Mouse (Mus musculus): ENCODE results near the gene Wwox. TPM values are rescaled to one million over a fixed set of nuclear protein-coding genes. Genes with fewer than 3 reads are reported as not detected.

The Wwox gene
- polyA plus RNA-seq, 1 experiment from 2014 or later: 10.2 TPM

GRCm38 (mm10) chr8:115095548-115095947 is 656.1 kb downstream of the Wwox start:
- peaks cover 8% of the 10 kb centered on the region for H3K4me1 ChIP-seq
- no peaks in the 10 kb centered on the region for H3K9me3 ChIP-seq (replicated peaks)
- WGBS: 85% methylated on average over 4 of the region's 4 CpGs
- no peak overlapping the region for H3K4me3 ChIP-seq
- H3K4me2 ChIP-seq: no peak overlapping the region
- ATAC-seq: no peak
- H3K36me3 ChIP-seq (ENCODE audit: poor library complexity, severe bottlenecking): no peaks in the 10 kb centered on the region
- no peaks in the 10 kb centered on the region; the same call in 1 of the 2 replicates for H3K27me3 ChIP-seq
- H3K9ac ChIP-seq: no peak overlapping the region
- H3K27ac ChIP-seq: no peak overlapping the region

GRCm38 (mm10) chr8:115097988-115098562 is 658.6 kb downstream of the Wwox start:
- no peak for ATAC-seq
- 0 out of 2 replicates have a peak, but pooled peaks cover 6% of the 10 kb centered on the region for H3K27me3 ChIP-seq
- no peak overlapping the region for H3K27ac ChIP-seq
- H3K4me1 ChIP-seq: no peaks in the 10 kb centered on the region
- H3K4me2 ChIP-seq: no peak overlapping the region
- H3K4me3 ChIP-seq: no peak overlapping the region
- 90% methylated on average over 9 of the region's 9 CpGs for WGBS
- H3K9me3 ChIP-seq (replicated peaks): no peaks in the 10 kb centered on the region
- no peak overlapping the region for H3K9ac ChIP-seq
- H3K36me3 ChIP-seq (ENCODE audit: poor library complexity, severe bottlenecking): no peaks in the 10 kb centered on the region

- 80% methylated on average over 3 of the region's 3 CpGs for WGBS
- H3K9me3 ChIP-seq (replicated peaks): no peaks in the 10 kb centered on the region
- no peaks in the 10 kb centered on the region for H3K27me3 ChIP-seq
- H3K27ac ChIP-seq: no peak overlapping the region
- peaks cover 11% of the 10 kb centered on the region for H3K4me1 ChIP-seq
- no peak overlapping the region for H3K4me3 ChIP-seq
- H3K9ac ChIP-seq: no peak overlapping the region
- no peak for ATAC-seq
- H3K36me3 ChIP-seq (ENCODE audit: poor library complexity, severe bottlenecking): no peaks in the 10 kb centered on the region
- H3K4me2 ChIP-seq: no peak overlapping the region
These were observed 669.9 kb downstream of the Wwox start for GRCm38 (mm10) chr8:115109309-115109708.

- Histone ChIP-seq H3K4me2 (no peak overlapping the region), H3K9me3 (replicated peaks) (no peaks in the 10 kb centered on the region), H3K36me3 (ENCODE audit: poor library complexity, severe bottlenecking) (no peaks in the 10 kb centered on the region), H3K4me1 (peaks cover 16% of the 10 kb centered on the region), H3K4me3 (no peak overlapping the region), H3K27ac (no peak overlapping the region), H3K9ac (no peak overlapping the region), H3K27me3 (no peaks in the 10 kb centered on the region)
- WGBS: 88% methylated on average over 9 of the region's 9 CpGs
- ATAC-seq: no peak
These were observed 671.0 kb downstream of the Wwox start for GRCm38 (mm10) chr8:115110423-115110822.

GRCm38 (mm10) chr8:115112062-115112461 is 672.6 kb downstream of the Wwox start:
- H3K4me1 ChIP-seq: peaks cover 11% of the 10 kb centered on the region
- H3K27me3 ChIP-seq: no peaks in the 10 kb centered on the region
- no peaks in the 10 kb centered on the region for H3K36me3 ChIP-seq (ENCODE audit: poor library complexity, severe bottlenecking)
- no peak for ATAC-seq
- WGBS: 90% methylated on average over 2 of the region's 2 CpGs
- no peak overlapping the region for H3K9ac ChIP-seq
- no peak overlapping the region for H3K4me3 ChIP-seq
- no peak overlapping the region for H3K27ac ChIP-seq
- H3K4me2 ChIP-seq: no peak overlapping the region
- H3K9me3 ChIP-seq (replicated peaks): no peaks in the 10 kb centered on the region

GRCm38 (mm10) chr8:115114498-115114897 is 675.0 kb downstream of the Wwox start:
- H3K4me2 ChIP-seq: no peak overlapping the region
- H3K9me3 ChIP-seq (replicated peaks): no peaks in the 10 kb centered on the region
- no peak overlapping the region for H3K9ac ChIP-seq
- no peak for ATAC-seq
- no peaks in the 10 kb centered on the region for H3K27me3 ChIP-seq
- WGBS: 28% methylated on average over 6 of the region's 6 CpGs
- H3K4me3 ChIP-seq: no peak overlapping the region
- no peak overlapping the region for H3K27ac ChIP-seq
- peaks cover 8% of the 10 kb centered on the region for H3K4me1 ChIP-seq
- H3K36me3 ChIP-seq (ENCODE audit: poor library complexity, severe bottlenecking): no peaks in the 10 kb centered on the region

GRCm38 (mm10) chr8:115126081-115126480 is 686.6 kb downstream of the Wwox start:
- WGBS: 32% methylated on average over 7 of the region's 7 CpGs
- Histone ChIP-seq H3K4me1 (peaks cover 5% of the 10 kb centered on the region; the same call in 1 of the 2 replicates), H3K9me3 (replicated peaks) (no peaks in the 10 kb centered on the region), H3K9ac (no peak overlapping the region), H3K4me3 (no peak overlapping the region), H3K27me3 (0 out of 2 replicates have a peak, but pooled peaks cover 4% of the 10 kb centered on the region), H3K27ac (no peak overlapping the region), H3K4me2 (no peak overlapping the region), H3K36me3 (ENCODE audit: poor library complexity, severe bottlenecking) (no peaks in the 10 kb centered on the region)
- ATAC-seq: no peak

GRCm38 (mm10) chr8:115126674-115127073 is 687.2 kb downstream of the Wwox start:
- Histone ChIP-seq H3K27me3 (peaks cover 7% of the 10 kb centered on the region; the same call in 1 of the 2 replicates), H3K36me3 (ENCODE audit: poor library complexity, severe bottlenecking) (no peaks in the 10 kb centered on the region), H3K27ac (no peak overlapping the region), H3K4me1 (peaks cover 5% of the 10 kb centered on the region; the same call in 1 of the 2 replicates), H3K4me2 (no peak overlapping the region), H3K9ac (no peak overlapping the region), H3K9me3 (replicated peaks) (no peaks in the 10 kb centered on the region), H3K4me3 (no peak overlapping the region)
- WGBS: 94% methylated on average over 5 of the region's 5 CpGs
- no peak for ATAC-seq

GRCm38 (mm10) chr8:115129307-115129706 is 689.9 kb downstream of the Wwox start:
- ATAC-seq: no peak
- Histone ChIP-seq H3K36me3 (ENCODE audit: poor library complexity, severe bottlenecking) (no peaks in the 10 kb centered on the region), H3K27me3 (peaks cover 18% of the 10 kb centered on the region; the same call in 1 of the 2 replicates), H3K4me1 (peaks cover 16% of the 10 kb centered on the region), H3K9ac (no peak overlapping the region), H3K4me2 (no peak overlapping the region), H3K9me3 (replicated peaks) (no peaks in the 10 kb centered on the region), H3K4me3 (no peak overlapping the region), H3K27ac (no peak overlapping the region)
- 94% methylated on average over 4 of the region's 4 CpGs for WGBS

- peaks cover 11% of the 10 kb centered on the region for H3K4me1 ChIP-seq
- 0 out of 2 replicates have a peak, but pooled peaks have one; percentile 27 for ATAC-seq
- 56% methylated on average over 17 of the region's 17 CpGs for WGBS
- no peak overlapping the region for H3K27ac ChIP-seq
- H3K27me3 ChIP-seq: peaks cover 40% of the 10 kb centered on the region
- H3K4me3 ChIP-seq: no peak overlapping the region
- no peaks in the 10 kb centered on the region for H3K9me3 ChIP-seq (replicated peaks)
- no peaks in the 10 kb centered on the region for H3K36me3 ChIP-seq (ENCODE audit: poor library complexity, severe bottlenecking)
- H3K4me2 ChIP-seq: no peak overlapping the region
- H3K9ac ChIP-seq: no peak overlapping the region
These were observed 693.7 kb downstream of the Wwox start for GRCm38 (mm10) chr8:115133119-115133518.

GRCm38 (mm10) chr8:115133711-115134218 is 694.3 kb downstream of the Wwox start:
- ATAC-seq: no peak
- H3K27ac ChIP-seq: no peak overlapping the region
- H3K4me2 ChIP-seq: peak overlapping the region; percentile 20; the same call in 1 of the 2 replicates
- no peaks in the 10 kb centered on the region for H3K36me3 ChIP-seq (ENCODE audit: poor library complexity, severe bottlenecking)
- H3K9ac ChIP-seq: no peak overlapping the region
- no peak overlapping the region for H3K4me3 ChIP-seq
- WGBS: 22% methylated on average over 7 of the region's 7 CpGs
- H3K27me3 ChIP-seq: peaks cover 46% of the 10 kb centered on the region
- H3K4me1 ChIP-seq: peaks cover 11% of the 10 kb centered on the region
- no peaks in the 10 kb centered on the region for H3K9me3 ChIP-seq (replicated peaks)

GRCm38 (mm10) chr8:115136888-115137287 is 697.4 kb downstream of the Wwox start:
- Histone ChIP-seq H3K4me2 (no peak overlapping the region), H3K9ac (no peak overlapping the region), H3K27ac (no peak overlapping the region), H3K27me3 (peaks cover 50% of the 10 kb centered on the region), H3K9me3 (replicated peaks) (no peaks in the 10 kb centered on the region), H3K4me1 (peaks cover 24% of the 10 kb centered on the region), H3K4me3 (no peak overlapping the region), H3K36me3 (ENCODE audit: poor library complexity, severe bottlenecking) (no peaks in the 10 kb centered on the region)
- no peak for ATAC-seq
- WGBS: 89% methylated on average over 10 of the region's 10 CpGs

- Histone ChIP-seq H3K9me3 (replicated peaks) (no peaks in the 10 kb centered on the region), H3K4me2 (peak overlapping the region; percentile 38), H3K36me3 (ENCODE audit: poor library complexity, severe bottlenecking) (no peaks in the 10 kb centered on the region), H3K4me1 (peaks cover 20% of the 10 kb centered on the region), H3K9ac (no peak overlapping the region), H3K4me3 (no peak overlapping the region), H3K27ac (no peak overlapping the region), H3K27me3 (peaks cover 64% of the 10 kb centered on the region)
- WGBS: 19% methylated on average over 8 of the region's 8 CpGs
- ATAC-seq: peak; percentile 27; the same call in 1 of the 2 replicates
These were observed 702.2 kb downstream of the Wwox start for GRCm38 (mm10) chr8:115141614-115142013.

Data from forebrain, embryonic 13.5 days (tissue).